Mouse (Mus musculus) kidney, embryonic 14.5 days (tissue): ENCODE measurements around the gene Npr1. TPM values are rescaled to one million over a fixed set of nuclear protein-coding genes. Genes with fewer than 3 reads are reported as not detected.
A peak's percentile ranks its signal among the peaks of the same experiment; 100 is the strongest.

Experiments
- ATAC-seq: fragments of 200-750 bp; cut with Nextera tagmentation; 2 replicates; pipeline ENCODE4 v1.8.0; 2017; ENCODE audit warnings: moderate number of reproducible peaks, mild to moderate bottlenecking, moderate TSS enrichment, moderate library complexity; ENCODE audit not compliant: low FRiP score, low TSS enrichment
- H3K27ac ChIP-seq: fragments of 300-500 bp; sonication (generic); 2 replicates; pipeline ENCODE4 v1.5.1; 2014; ENCODE audit warnings: low read depth, mild to moderate bottlenecking, low read length, moderate library complexity, mixed read lengths
- H3K27me3 ChIP-seq: fragments of 300-500 bp; sonication (generic); 2 replicates; pipeline ENCODE4 v1.6.1; 2014; ENCODE audit warnings: mild to moderate bottlenecking, low read length; ENCODE audit not compliant: control insufficient read depth, insufficient read depth
- H3K36me3 ChIP-seq: fragments of 300-500 bp; sonication (generic); 2 replicates; pipeline ENCODE4 v1.6.1; 2014; ENCODE audit warnings: low read length, mixed read lengths; ENCODE audit not compliant: control insufficient read depth, insufficient read depth
- H3K4me1 ChIP-seq: fragments of 300-500 bp; sonication (generic); 2 replicates; pipeline ENCODE4 v1.6.1; 2014; ENCODE audit warnings: low read length, mixed read lengths; ENCODE audit not compliant: control insufficient read depth, insufficient read depth
- H3K4me2 ChIP-seq: fragments of 300-500 bp; sonication (generic); replicated peaks from 2 replicates; pipeline ENCODE4 v1.6.1; 2014; ENCODE audit warnings: low read depth, mild to moderate bottlenecking, low read length
- H3K4me3 ChIP-seq: fragments of 300-500 bp; sonication (generic); 2 replicates; pipeline ENCODE4 v1.5.1; 2014; ENCODE audit warnings: mild to moderate bottlenecking, low read length
- H3K9ac ChIP-seq: fragments of 300-500 bp; sonication (generic); 2 replicates; pipeline ENCODE4 v1.6.1; 2014; ENCODE audit warnings: low read depth, mild to moderate bottlenecking, low read length, moderate library complexity
- H3K9me3 ChIP-seq: fragments of 300-500 bp; sonication (generic); 2 replicates; pipeline ENCODE4 v1.6.1; 2016; ENCODE audit warnings: low read length; ENCODE audit not compliant: control insufficient read depth
- WGBS: fragments of 180-500 bp; shearing (Covaris S2); extraction: QIAGEN DNeasy Blood & Tissue Kit; methylation state at CpG from one replicate; pipeline ENCODE4 v1.1.7; 2014; 5-methylcytosine and 5-hydroxymethylcytosine counted together
- polyA plus RNA-seq: library from polyadenylated mRNA; unstranded; fragments of >200 nt; fragmentation: Nextera tagmentation; extraction: Ambion mirVana; gene quantifications from 2 replicates; pipeline ENCODE4 v1.2.1, GENCODE M21; 2014

Npr1 gene
- polyA plus RNA-seq, 1 experiment from 2014 or later = 12.3 TPM

GRCm38 (mm10) chr3:90448626-90449025, 17.0 kb downstream of the Npr1 start:
- Histone ChIP-seq H3K4me2 (no peak overlapping the region), H3K36me3 (no peaks in the 10 kb centered on the region), H3K9me3 (no peaks in the 10 kb centered on the region), H3K9ac (no peak overlapping the region), H3K4me3 (no peak overlapping the region), H3K27ac (no peak overlapping the region), H3K4me1 (peaks cover 4% of the 10 kb centered on the region), H3K27me3 (no peaks in the 10 kb centered on the region)
- no peak for ATAC-seq
- WGBS = 50% methylated on average over 6 of the region's 6 CpGs

DNA sequence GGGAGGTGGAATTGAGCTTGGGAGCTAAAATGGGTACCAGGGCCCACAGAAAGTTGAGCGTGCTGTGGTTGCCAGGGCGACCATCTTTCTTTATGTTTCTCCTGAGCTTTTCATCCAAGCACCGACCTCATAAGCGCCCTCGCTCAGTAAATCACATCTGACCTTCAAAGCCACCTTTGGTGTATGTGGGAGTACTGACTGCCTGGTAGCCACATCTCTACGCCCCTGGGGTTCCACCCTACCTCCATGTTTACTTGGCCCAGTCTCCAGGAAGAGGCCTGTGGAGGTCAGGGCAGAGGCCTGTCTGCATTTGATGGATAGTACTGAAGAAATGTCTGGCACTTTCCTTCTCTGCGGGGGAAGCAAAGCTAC, 18.6 kb downstream of the Npr1 start:
- Histone ChIP-seq H3K9me3 (no peaks in the 10 kb centered on the region), H3K27ac (peak overlapping the region; percentile 96), H3K36me3 (no peaks in the 10 kb centered on the region), H3K4me3 (peak overlapping the region; percentile 23; the same call in 1 of the 2 replicates), H3K4me1 (peaks cover 4% of the 10 kb centered on the region), H3K4me2 (peak overlapping the region; percentile 41), H3K9ac (peak overlapping the region; percentile 38), H3K27me3 (no peaks in the 10 kb centered on the region)
- 16% methylated on average over 7 of the region's 7 CpGs for WGBS
- peak; percentile 51 for ATAC-seq

GRCm38 (mm10) chr3:90446389-90447122, 19.1 kb downstream of the Npr1 start:
- H3K4me1 ChIP-seq = peaks cover 4% of the 10 kb centered on the region
- H3K4me3 ChIP-seq = peak overlapping the region; percentile 23
- H3K4me2 ChIP-seq = peak overlapping the region; percentile 41
- peak overlapping the region; percentile 96 for H3K27ac ChIP-seq
- ATAC-seq = peak; percentile 94
- WGBS = under 1% methylated on average over 17 of the region's 17 CpGs
- no peaks in the 10 kb centered on the region for H3K9me3 ChIP-seq
- peak overlapping the region; percentile 38 for H3K9ac ChIP-seq
- no peaks in the 10 kb centered on the region for H3K36me3 ChIP-seq
- no peaks in the 10 kb centered on the region for H3K27me3 ChIP-seq

GRCm38 (mm10) chr3:90445417-90446200, 20.1 kb downstream of the Npr1 start:
- no peaks in the 10 kb centered on the region for H3K9me3 ChIP-seq
- no peaks in the 10 kb centered on the region for H3K36me3 ChIP-seq
- H3K4me1 ChIP-seq = peaks cover 4% of the 10 kb centered on the region
- 50% methylated on average over 11 of the region's 11 CpGs for WGBS
- H3K9ac ChIP-seq = peak overlapping the region; percentile 38; the same call in 1 of the 2 replicates
- H3K4me2 ChIP-seq = peak overlapping the region; percentile 41
- no peaks in the 10 kb centered on the region for H3K27me3 ChIP-seq
- ATAC-seq = 0 out of 2 replicates have a peak, but pooled peaks have one; percentile 16
- peak overlapping the region; percentile 96 for H3K27ac ChIP-seq
- H3K4me3 ChIP-seq = no peak overlapping the region

GRCm38 (mm10) chr3:90443977-90444376, 21.7 kb downstream of the Npr1 start:
- no peak overlapping the region for H3K27ac ChIP-seq
- H3K9ac ChIP-seq = no peak overlapping the region
- no peak overlapping the region for H3K4me2 ChIP-seq
- no peak for ATAC-seq
- no peaks in the 10 kb centered on the region for H3K36me3 ChIP-seq
- peaks cover 4% of the 10 kb centered on the region for H3K4me1 ChIP-seq
- WGBS = 86% methylated on average over 3 of the region's 3 CpGs
- H3K27me3 ChIP-seq = no peaks in the 10 kb centered on the region
- no peak overlapping the region for H3K4me3 ChIP-seq
- no peaks in the 10 kb centered on the region for H3K9me3 ChIP-seq

DNA sequence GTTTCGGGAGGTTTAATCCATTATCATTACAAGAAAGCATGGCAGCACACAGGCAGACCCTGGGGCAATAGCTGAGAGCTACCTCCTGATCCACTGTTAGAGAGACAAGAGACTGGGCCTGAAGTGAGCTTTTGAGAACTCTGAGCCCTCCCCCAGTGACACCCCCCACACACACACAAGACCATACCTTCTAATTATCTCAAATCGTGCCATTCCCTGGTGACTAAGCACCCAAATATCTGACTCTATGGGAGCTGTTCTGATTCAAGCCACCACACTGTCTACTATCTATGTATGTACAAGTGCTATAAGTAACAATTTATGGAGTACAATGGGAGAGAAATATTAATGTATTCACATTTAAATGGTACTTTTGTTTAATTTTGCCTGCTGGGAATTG, 24.9 kb downstream of the Npr1 start:
- Histone ChIP-seq H3K27me3 (no peaks in the 10 kb centered on the region), H3K36me3 (no peaks in the 10 kb centered on the region), H3K27ac (no peak overlapping the region), H3K4me3 (no peak overlapping the region), H3K9ac (no peak overlapping the region), H3K4me1 (no peaks in the 10 kb centered on the region), H3K4me2 (no peak overlapping the region), H3K9me3 (no peaks in the 10 kb centered on the region)
- no peak for ATAC-seq
- WGBS = 89% methylated on average over 2 of the region's 2 CpGs

DNA sequence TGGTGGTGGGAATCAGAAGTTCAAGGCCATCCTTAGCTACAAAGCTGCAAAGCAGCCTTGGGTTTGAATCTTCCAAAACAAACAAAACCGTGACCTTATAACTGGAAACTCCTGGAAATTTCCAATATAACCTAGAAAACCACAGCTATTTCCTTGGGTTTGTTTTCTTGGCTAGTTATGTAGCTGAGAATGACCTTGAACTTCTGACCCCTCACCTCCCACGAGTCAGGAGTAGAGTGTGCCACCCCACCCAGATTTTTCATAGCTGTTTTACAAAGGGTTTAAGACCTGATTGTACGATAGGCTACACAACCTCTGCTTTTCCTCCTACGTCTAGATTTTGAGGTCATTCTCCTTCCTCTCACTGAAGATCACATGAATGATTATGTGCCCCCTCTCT, 28.5 kb downstream of the Npr1 start:
- Histone ChIP-seq H3K4me1 (peaks cover 4% of the 10 kb centered on the region), H3K27me3 (no peaks in the 10 kb centered on the region), H3K27ac (no peak overlapping the region), H3K4me3 (no peak overlapping the region), H3K4me2 (no peak overlapping the region), H3K36me3 (no peaks in the 10 kb centered on the region), H3K9ac (no peak overlapping the region), H3K9me3 (no peaks in the 10 kb centered on the region)
- no peak for ATAC-seq
- 60% methylated on average over 4 of the region's 4 CpGs for WGBS

DNA sequence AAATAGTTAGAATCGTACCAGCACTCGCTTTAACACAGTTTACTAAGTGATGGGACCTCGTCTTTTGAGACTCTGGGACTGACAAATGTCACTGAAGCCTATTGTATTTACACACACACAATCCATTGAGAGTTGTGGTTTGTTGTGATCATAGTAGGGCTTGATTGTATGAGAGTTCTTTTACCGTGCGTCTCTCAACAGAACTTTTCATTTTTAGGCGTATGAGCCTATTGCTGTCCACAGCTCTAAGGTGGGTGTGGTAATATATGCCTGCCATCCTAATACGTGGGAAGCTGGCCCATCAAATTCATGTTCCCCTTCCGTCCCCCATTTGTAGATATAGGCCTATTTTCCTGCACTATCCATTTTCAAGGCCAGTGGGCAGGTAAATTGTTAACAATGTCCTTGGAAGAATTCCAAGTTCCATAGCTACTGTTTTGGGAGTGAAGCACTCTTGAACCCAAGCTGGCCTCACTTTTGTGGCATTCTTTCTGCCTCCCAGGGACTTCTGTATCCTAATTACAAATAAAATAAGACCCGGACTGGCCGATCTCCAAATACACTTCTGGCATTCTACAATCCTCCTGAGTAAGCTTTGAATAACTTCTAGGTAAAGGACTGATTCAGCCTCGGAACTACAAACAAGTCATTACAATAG, 31.5 kb downstream of the Npr1 start:
- H3K9ac ChIP-seq = peak overlapping the region; percentile 62; the same call in 1 of the 2 replicates
- 47% methylated on average over 11 of the region's 11 CpGs for whole genome bisulfite sequencing

More for the DNA sequence above, 31.5 kb downstream of the Npr1 start:
- Histone ChIP-seq H3K4me3 (peak overlapping the region; percentile 74), H3K9me3 (no peaks in the 10 kb centered on the region), H3K36me3 (no peaks in the 10 kb centered on the region), H3K4me1 (peaks cover 18% of the 10 kb centered on the region), H3K27ac (peak overlapping the region; percentile 98; the same call in 1 of the 2 replicates), H3K27me3 (no peaks in the 10 kb centered on the region), H3K4me2 (peak overlapping the region; percentile 96)
- no peak for ATAC-seq
